Mouse (Mus musculus) yolk sac, embryonic 10.5 days (tissue): ENCODE measurements around the gene Cipc.

Experiments used
- DNase-seq: peaks from one replicate; pipeline ENCODE4 v3.0.0-alpha.2; 2017; ENCODE audit warnings: low spot score

The Cipc gene

DNA sequence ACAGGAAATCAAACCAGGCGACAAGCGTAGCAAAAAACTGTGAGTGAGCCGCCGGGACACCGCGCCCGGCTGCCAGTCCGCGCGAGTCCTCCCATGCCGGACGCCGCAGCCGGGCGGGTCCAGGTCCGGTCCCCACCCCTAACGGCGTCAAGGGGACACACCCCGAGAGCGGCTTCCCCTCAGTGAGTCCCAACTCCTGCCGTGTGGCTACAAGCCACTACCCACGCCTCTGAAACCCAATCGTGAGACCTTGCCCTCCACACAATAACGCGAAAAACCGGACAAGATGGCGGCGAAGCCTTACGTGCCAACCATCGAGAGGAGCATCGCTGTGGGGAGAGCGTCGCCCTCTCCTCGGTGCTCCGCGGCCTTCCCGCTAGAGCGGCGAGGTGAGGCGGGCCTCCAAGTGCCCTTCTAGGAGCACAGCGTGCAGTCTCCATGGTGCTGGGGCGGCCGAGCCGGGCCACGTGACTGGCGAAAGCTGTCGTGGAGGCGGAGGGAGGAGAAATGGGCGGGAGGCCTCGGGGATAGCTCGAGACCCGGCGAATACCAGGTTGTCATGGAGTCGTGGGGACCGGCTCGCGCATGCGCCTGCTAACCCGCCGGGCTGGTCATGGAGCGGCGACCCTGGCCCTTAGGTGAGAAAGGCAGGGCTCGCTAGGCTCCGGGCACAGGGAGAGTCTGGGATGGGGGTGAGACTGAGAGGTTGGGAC, at the start of gene Cipc:
TSS of gene Cipc (plus strand) at position 182 of the 713 bp plus-strand sequence.
- peak; percentile 99 for DNase-seq

DNA sequence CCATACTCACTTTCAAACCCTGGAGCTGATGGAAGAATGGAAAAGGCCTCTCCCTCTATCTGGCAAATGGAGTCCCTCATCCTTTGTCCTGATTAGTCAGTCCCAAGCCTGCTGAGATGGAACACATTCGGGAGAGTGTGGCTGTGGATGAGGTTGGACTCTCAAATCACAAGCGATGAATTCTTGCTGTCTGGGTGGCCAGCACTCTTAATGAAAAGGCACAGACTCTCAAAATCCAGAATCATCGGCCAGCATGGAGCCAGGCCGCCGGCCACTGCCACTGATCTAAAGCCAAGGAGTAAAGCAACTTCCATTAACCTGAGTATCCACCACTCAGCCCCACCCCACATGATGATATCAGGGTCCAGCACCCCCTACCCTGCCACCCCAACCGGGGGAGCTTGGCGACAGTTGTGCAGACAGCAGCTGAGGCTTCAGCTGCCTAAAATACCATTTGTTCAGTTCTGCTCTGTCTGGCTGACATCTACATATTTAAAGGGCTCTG, 49.0 kb upstream of the Cipc start:
- DNase-seq, result no peak

GRCm38 (mm10) chr12:86898448-86898847, 48.4 kb upstream of the Cipc start:
- no peak for DNase-seq

DNA sequence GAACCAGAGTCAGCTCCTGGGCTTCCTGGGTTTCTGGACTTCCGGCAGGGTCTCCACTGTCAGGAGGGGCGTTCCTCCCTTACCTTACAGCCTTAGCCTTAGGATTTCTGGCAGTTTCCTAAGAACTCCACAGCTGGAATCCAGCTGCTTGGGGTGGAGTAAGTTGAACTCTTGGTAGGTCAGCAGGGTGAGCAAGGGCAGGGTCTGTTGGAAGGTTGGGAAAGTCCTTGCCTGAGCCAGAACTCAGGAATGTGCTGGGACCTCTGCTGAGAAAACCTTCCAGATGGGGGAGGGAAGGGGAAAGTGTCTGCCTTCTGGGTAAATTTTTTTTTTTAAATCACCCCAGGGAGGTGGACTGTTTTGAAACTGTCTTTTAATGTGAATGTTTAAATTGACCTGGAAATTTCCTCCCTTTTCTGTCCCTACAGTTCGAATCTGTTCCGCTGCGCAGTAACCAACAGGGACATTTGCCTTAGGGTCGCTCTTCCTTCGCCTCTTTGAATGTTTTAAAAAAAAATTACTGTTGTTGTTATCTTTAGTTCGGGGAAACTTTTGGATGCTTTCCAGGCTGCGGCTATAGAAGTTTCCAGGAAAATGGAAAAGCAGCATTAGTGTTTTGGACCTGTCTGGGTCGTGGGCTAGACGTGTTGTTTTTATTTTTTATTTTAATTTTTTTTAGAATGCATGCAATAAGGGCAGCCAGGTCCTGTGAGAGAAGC, 47.2 kb upstream of the Cipc start:
- peak; percentile 65 for DNase-seq

DNA sequence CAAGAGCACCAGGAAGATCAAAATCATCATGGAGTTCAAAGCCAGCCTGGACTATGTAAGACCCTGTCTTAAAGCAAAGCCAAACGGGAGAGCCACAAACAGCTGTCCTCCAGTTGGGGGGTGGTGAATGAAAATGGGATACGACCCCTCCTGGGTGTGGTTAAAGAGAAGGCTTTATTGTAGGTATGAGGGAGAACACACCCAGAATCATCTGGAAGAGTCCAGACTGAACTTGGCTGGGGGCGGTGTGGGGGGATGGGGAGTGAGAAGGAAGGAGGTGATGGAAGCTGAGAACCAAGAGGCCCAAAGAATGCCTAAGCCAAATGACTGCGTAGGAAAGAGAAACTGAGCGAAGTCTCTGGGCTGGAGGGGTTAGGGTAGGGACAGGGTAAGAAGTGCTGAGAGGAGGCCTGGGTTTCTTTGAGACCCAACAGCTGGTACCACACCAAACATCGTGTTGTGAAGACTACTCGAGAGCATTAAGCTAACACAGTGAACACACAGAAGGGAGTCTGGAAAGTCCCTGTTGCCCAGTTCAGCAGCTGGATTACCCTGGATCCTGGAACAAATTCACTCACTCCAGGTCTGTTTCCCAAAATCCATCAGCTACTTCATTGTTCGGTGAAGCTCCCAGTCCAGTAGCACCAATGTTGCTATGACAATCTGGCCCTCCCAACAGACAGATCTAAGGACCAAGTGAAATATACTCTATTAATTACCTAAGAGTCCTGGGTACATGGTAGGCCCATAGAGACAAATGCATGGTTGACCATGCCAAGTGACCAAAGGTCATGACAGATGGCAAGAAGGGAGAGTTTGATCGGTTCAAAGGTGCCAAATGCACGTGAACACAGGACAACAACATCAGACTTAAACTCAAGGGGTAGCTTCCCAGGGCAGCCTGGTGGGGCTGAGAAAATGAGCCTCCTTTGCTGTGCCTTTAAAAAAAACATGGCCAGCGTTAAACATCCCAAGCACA, 42.7 kb upstream of the Cipc start:
- DNase-seq, result no peak

DNA sequence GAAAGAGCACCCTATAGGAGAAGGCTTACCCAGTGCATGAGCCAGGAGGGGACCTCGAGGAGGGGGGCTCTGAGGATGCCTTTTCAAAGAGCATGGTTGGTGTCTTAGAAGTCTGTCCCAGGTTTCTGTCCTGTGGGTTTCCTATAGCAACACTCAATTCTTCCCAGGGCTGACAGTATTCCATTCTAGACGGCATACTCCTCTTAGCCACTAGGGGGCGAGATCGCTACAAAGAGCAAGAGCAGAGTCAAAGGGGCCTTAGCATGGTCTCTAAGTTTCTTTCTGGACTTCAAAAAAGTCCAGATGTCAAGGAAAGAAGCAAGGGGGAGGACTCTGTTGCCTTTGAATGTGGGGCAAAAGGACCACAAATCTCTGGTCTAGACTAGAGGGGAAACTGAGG, 41.6 kb upstream of the Cipc start:
- no peak for DNase-seq

GRCm38 (mm10) chr12:86905876-86906275, 41.0 kb upstream of the Cipc start:
- DNase-seq, result no peak

GRCm38 (mm10) chr12:86906395-86906794, 40.4 kb upstream of the Cipc start:
- peak; percentile 64 for DNase-seq

GRCm38 (mm10) chr12:86911482-86911931, 35.3 kb upstream of the Cipc start:
- DNase-seq, result no peak

- DNase-seq, result no peak
Observed at GRCm38 (mm10) chr12:86912335-86913093, 34.3 kb upstream of the Cipc start.

DNA sequence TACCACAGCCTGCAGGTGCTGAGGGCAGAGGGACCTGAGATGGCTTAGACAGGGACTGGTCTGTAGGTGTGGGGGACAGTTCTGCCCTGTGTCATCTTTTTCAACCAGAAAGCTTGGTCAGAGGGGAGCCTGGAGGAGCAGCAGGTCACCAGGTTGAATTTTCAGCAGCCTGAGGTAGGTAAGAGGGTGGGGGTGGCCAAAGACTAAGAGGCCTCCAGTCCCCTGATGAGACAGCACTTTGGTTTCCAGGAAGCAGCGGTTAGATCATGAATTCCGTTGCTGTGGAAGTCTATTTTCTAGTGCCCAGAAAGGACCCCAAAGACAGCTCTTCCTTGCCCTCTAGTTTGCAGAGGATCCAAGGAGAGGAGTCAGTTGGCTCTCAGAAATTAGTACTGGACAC, 32.5 kb upstream of the Cipc start:
- no peak for DNase-seq

- DNase-seq, result no peak
Observed at GRCm38 (mm10) chr12:86914756-86915155, 32.1 kb upstream of the Cipc start.

DNA sequence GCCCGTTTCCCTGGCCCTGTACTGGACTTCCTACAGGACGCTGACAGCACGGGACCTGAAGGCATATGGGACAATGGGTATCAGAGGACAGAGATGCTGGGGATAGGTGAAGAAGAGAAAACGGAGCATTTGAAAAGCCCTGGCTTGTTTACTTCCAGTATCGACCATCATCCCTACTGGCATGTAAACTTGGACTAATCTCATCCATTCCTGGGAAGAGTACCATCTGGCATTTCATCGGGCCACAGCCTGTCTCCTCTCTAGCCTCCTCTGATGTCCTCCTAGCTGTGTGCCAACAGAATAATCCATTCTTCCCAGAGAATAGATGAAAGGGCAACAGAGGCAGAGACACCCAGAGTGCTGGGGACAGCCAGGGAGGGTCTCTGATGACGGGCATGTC, 31.2 kb upstream of the Cipc start:
- DNase-seq, result no peak

DNA sequence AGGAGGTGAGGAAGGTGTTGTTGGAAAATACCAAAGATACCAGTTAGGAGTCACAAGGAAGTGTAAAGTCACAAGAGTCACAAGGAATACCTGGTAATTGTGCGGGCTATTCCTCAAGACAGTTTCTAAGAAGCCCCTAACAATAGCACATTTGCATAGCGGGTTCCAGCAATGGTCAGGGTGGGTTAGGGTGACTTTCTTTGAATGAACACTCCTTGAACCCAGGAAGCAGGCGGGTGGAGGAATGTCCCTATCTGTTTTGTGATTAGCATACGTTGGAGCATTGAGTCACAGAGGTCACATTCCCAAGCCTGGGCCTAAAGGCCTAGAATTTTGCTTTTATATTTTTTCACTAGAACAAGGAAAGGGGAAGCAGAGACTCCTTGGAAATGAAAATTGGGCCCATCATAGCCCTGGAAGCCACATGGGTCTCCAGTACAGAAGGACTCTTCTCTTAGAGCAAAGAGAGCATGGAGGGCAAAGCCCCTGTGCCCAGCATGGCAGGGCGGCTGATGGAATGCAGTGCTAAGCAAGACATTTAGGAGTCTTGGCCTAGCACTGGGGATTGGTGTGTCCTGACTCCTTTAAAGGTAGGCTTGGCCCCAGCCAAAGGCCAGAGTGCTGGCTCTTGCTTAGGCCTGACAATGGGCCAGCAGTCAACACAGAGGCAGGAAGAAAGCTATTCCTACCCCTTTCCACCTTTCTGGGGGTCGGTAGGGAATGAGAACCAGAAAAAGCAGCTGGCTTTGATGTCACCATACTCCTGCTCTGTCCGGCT, 29.9 kb upstream of the Cipc start:
- DNase-seq, result no peak

DNA sequence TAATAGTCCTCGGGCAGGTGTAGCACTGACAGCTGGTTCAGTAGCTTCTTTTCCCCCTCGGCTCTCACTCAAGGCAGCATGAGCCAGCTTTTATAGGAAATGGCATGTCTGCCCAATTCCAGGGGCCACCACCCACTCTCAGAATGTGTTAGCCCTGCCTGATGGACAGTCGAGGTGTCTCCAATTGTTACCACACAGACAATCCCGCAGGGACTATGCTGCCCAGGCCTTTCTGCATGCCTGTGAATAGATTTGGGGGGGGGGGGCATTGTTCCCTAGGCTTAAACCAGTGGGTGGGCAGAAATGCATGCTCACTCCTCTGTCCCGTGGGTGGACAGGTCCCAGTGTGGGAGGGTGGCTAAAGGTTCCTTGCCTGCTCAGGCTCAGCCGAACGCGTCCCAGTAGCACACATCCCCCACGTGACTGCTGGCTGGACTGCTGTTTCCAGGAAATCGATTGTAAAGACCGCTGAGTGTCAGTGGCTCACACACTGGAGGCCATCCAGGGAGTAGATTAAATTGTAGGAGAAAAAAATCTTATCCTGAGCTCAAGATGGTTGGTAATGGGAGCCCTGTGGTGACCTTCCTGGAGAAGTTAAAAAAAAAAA, 28.4 kb upstream of the Cipc start:
- DNase-seq, result peak; percentile 82

DNA sequence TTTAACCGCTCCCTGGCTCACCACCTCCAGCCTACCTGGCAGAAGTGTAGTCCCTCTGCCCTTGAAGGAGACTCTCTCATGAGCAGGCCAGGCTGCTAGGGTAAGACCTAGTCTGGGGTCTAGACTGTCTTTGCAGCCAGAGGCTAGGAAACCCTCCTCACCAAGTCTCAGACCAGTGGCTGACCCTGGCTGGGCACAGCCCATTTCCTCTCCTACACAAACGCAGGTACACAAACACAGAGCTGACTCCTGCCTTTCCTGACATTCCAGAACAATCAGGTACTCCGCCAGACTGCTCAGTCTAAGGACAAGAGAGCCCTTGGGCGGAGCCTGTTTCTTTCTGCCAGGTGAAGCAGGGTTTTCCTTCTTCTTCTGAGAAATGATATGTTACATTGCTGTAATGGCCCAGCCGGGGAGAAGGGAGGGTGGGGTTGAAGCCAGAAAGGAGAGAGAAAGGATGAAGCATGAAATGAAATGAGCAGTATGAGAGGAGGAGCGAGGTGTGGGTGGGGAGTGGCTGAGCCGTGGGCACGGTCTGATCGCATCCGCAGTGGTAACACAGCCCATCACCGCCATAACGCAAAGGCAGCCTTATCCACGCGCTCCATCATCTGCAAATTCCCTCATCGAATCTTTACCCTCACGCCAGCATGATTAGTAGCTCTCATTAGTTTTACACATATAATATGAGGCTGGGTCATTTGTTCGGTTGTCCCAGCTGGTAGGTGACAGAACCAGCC, 27.7 kb upstream of the Cipc start:
- peak; percentile 40 for DNase-seq

GRCm38 (mm10) chr12:86923837-86924236, 23.0 kb upstream of the Cipc start:
- DNase-seq, result peak; percentile 50

DNA sequence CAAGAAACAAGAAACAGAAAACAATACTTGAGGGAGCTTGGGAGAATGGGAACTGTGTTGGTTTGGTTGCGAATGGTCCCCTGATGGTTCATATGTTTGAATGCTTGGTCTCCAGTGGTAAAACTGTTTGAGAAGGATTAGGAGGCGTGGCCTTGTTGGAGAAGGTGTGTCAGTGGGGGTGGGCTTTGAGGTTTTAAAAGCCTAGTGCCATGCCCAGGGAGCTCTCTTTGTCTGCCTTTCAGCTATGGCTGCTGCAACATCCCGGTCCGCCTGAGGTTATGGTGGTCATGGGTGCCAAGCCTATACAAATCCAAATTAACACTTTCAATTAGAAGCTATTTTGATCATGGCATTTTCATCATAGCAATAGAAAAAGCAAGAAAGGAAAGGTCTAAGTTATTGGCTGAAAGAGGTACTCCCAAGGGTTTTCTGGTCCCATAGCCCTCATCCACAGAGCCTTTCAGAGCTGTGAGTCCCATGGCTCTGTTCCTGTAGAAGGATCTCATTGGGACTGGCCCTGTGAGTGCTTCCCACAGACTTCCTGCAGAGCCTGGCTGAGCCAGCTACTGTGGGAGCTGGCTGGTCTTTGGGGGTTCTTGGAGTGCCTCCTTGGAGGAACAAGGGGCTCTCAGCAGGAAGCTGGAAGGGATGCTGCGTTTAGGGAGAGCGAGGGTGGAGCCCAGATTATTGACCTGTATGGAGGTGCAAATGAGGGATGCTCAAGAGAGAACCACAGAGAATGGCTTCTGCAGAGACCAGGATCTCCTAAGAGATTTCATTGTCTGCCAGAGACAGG, 15.7 kb upstream of the Cipc start:
- DNase-seq, result no peak
